Mouse (Mus musculus) thymus, postnatal 0 days (tissue): Measurements from ENCODE around the gene Bsph1. TPM values are rescaled to one million over a fixed set of nuclear protein-coding genes. Genes with fewer than 3 reads are reported as not detected.
"Not testable (repeated sequence)": the region's sequence is repeated elsewhere in the genome, so short reads cannot be mapped to it uniquely, and the experiment has no call there.

Source experiments
- DNase-seq: peaks from one replicate; pipeline ENCODE4 v3.0.0-alpha.2; 2015; ENCODE audit warnings: low spot score
- polyA plus RNA-seq: library from polyadenylated mRNA; unstranded; fragments of >200 nt; fragmentation: Nextera tagmentation; extraction: Ambion mirVana; gene quantifications from 2 replicates; pipeline ENCODE4 v1.2.1, GENCODE M21; 2015

The Bsph1 gene
- polyA plus RNA-seq: not detected in 2 replicates

DNA sequence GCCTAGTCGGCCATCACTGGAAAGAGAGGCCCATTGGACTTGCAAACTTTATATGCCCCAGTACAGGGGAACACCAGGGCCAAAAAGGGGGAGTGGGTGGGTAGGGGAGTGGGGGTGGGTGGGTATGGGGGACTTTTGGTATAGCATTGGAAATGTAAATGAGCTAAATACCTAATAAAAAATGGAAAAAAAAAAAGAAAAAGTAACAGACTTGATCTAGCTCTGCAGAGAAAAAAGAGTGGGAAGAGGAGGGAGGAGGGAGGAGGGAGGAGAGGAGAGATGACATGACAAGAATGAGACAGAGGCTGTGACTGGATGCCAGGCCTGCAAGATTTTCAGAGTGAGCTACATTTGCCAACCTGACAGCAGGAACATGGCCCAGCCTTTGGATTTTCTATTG, at the start of gene Bsph1:
TSS of gene Bsph1 (plus strand) at position 301 of the 400 bp plus-strand sequence.
- not testable (repeated sequence) for DNase-seq

DNA sequence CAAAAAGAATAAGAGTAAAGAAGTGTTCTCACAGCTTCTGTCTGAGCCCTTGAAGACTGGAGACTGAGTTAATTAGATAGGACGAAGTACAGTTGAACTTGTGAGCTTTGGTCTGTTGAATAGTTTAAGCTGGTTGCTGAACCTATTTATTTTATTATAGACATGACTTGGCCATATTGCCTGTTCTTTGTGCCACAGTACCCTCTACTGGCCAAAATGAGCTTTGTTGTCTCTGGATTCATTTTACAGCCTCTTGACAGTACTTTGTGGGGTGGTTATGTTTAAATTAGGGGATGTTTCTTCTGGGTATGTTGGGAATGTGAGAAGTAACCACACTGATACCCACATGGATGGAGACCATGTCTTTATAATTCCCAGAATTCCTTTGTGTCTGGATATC, 60.9 kb downstream of the Bsph1 start:
- DNase-seq: peak; percentile 17

Other genes starting within 250 kb of the Bsph1 start
- not detected in 2 replicates for gene Vmn1r89, start 237.8 kb upstream of the Bsph1 start, polyA plus RNA-seq
- 125 and 129 TPM in 2 replicates for gene Lig1, start 173.6 kb upstream of the Bsph1 start, polyA plus RNA-seq
- 3.7 and 3.8 TPM in 2 replicates for gene Zswim9, start 172.1 kb upstream of the Bsph1 start, polyA plus RNA-seq
- 0.55 and 0.60 TPM in 2 replicates for gene Pla2g4c, start 126.2 kb upstream of the Bsph1 start, polyA plus RNA-seq
- not detected in 2 replicates for gene Cabp5, start 52.7 kb upstream of the Bsph1 start, polyA plus RNA-seq
- not detected in 2 replicates for gene Bsph2, start 120.2 kb downstream of the Bsph1 start, polyA plus RNA-seq
- gene Sult2a5, start 173.1 kb downstream of the Bsph1 start, polyA plus RNA-seq: not detected in 2 replicates